Mouse (Mus musculus) NIH3T3 (cell line): Measurements from ENCODE around the gene Tnni2.

Source experiments
- DNase-seq: peaks from one replicate; pipeline ENCODE4 v3.0.0-alpha.2; 2012; ENCODE audit warnings: low read depth

Gene Tnni2

GRCm38 (mm10) chr7:142483136-142483535, 41.5 kb downstream of the Tnni2 start:
- DNase-seq: peak; percentile 68

GRCm38 (mm10) chr7:142484780-142485179, 43.2 kb downstream of the Tnni2 start:
- DNase-seq: peak; percentile 74

DNA sequence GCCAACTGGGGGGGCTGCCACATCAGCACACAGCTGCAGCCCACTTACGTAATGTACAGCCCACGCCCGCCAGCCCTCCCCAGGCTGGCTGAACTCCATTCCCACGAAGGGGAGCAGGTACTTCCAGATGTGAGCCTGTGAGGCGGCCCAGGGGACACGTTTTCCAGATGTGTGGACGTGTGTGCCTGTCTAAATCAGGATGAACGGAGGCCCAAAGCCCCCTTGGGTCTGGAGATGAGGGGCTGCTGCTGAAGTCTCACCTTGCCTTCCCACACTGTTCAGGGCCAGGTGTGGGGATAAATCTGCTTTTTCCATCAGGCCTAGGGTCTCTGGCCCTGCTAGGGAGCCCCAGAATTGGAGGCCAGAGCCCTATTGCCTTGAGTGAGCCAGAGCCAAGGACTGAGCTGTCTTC, 45.1 kb downstream of the Tnni2 start:
- peak; percentile 27 for DNase-seq

- DNase-seq: peak; percentile 28
Measured at GRCm38 (mm10) chr7:142487341-142487859, 45.8 kb downstream of the Tnni2 start.

DNA sequence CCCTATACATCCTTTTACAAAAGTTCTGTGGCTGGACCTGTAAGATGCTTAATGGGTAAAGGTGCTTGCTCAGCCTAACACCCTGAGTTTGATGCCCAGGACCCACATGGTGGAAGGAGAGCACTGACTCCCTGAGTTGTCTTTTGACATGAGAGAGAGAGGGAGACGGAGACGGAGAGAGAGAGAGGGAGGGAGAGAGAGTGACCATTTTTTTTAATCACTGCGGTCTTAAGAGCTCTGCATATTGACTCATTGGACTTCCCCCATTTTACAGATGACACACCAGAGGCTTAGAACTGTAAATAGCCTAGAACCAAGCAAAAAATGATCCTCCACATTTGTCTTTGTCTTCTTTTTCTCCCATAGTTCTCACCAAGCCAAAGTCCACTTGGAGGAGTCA, 46.4 kb downstream of the Tnni2 start:
- DNase-seq: no peak

- DNase-seq: no peak
Measured at GRCm38 (mm10) chr7:142493535-142493934, 51.9 kb downstream of the Tnni2 start.
